Mouse (Mus musculus) forebrain, embryonic 16.5 days (tissue): ENCODE measurements around the gene Mical2. TPM values are rescaled to one million over a fixed set of nuclear protein-coding genes. Genes with fewer than 3 reads are reported as not detected.
A peak's percentile ranks its signal among the peaks of the same experiment; 100 is the strongest.

Experiments
- ATAC-seq: fragments of 200-750 bp; cut with Nextera tagmentation; 2 replicates; pipeline ENCODE4 v1.8.0; 2017; ENCODE audit warnings: mild to moderate bottlenecking, moderate library complexity
- H3K27ac ChIP-seq: fragments of 300-500 bp; sonication (generic); 2 replicates; pipeline ENCODE4 v1.5.1; 2014; ENCODE audit warnings: low read length, control low read depth
- H3K27me3 ChIP-seq: fragments of 300-500 bp; sonication (generic); replicated peaks from 2 replicates; pipeline ENCODE4 v1.6.1; 2014; ENCODE audit warnings: low read length; ENCODE audit not compliant: control insufficient read depth, insufficient read depth
- H3K36me3 ChIP-seq: fragments of 300-500 bp; sonication (generic); 2 replicates; pipeline ENCODE4 v1.6.1; 2014; ENCODE audit not compliant: control insufficient read depth, insufficient read depth
- H3K4me1 ChIP-seq: fragments of 300-500 bp; sonication (generic); replicated peaks from 2 replicates; pipeline ENCODE4 v1.6.1; 2014; ENCODE audit warnings: low read length; ENCODE audit not compliant: control insufficient read depth, insufficient read depth
- H3K4me2 ChIP-seq: fragments of 300-500 bp; sonication (generic); 2 replicates; pipeline ENCODE4 v1.6.1; 2014; ENCODE audit warnings: mild to moderate bottlenecking, low read length, control low read depth
- H3K4me3 ChIP-seq: fragments of 300-500 bp; sonication (generic); replicated peaks from 2 replicates; pipeline ENCODE4 v1.5.1; 2014; ENCODE audit warnings: mild to moderate bottlenecking, low read length, control low read depth
- H3K9ac ChIP-seq: fragments of 300-500 bp; sonication (generic); replicated peaks from 2 replicates; pipeline ENCODE4 v1.6.1; 2014; ENCODE audit warnings: low read depth, low read length, control low read depth
- H3K9me3 ChIP-seq: fragments of 300-500 bp; sonication (generic); 2 replicates; pipeline ENCODE4 v1.6.1; 2016; ENCODE audit warnings: low read length; ENCODE audit not compliant: control insufficient read depth
- WGBS: fragments of 180-500 bp; shearing (Covaris S2); extraction: QIAGEN DNeasy Blood & Tissue Kit; methylation state at CpG from one replicate; pipeline ENCODE4 v1.1.7; 2014; 5-methylcytosine and 5-hydroxymethylcytosine counted together
- polyA plus RNA-seq: library from polyadenylated mRNA; unstranded; fragments of >200 nt; fragmentation: Nextera tagmentation; extraction: Ambion mirVana; gene quantifications from 2 replicates; pipeline ENCODE4 v1.2.1, GENCODE M21; 2015

Gene Mical2
- polyA plus RNA-seq, 1 experiment from 2014 or later = 11.1 TPM

DNA sequence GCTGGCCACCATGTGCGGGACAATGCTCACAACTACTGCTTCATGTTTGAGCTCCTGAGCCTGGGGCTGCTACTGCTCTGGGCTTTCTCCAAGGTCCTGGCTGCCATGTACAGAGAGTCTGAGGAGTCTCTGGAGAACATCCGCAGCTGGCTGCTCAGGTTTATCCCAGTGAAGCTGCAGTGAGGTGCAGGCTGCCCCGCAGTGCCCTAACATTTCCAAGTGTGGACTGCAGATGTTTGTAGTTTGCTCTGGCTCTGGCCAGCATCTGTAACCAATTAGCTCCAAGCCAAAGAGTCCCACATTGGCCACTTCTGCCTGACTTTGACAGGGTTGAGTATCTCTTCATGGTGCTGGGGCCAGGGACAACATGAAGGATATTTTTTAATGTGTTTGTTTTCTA, 125.9 kb downstream of the Mical2 start:
- no peaks in the 10 kb centered on the region for H3K36me3 ChIP-seq
- H3K27me3 ChIP-seq = no peaks in the 10 kb centered on the region
- no peak overlapping the region for H3K4me3 ChIP-seq
- H3K4me1 ChIP-seq = peaks cover 15% of the 10 kb centered on the region
- no peak overlapping the region for H3K9ac ChIP-seq
- H3K4me2 ChIP-seq = no peak overlapping the region
- H3K27ac ChIP-seq = no peak overlapping the region
- ATAC-seq = no peak
- WGBS = 91% methylated on average over 3 of the region's 3 CpGs
- H3K9me3 ChIP-seq = no peaks in the 10 kb centered on the region

DNA sequence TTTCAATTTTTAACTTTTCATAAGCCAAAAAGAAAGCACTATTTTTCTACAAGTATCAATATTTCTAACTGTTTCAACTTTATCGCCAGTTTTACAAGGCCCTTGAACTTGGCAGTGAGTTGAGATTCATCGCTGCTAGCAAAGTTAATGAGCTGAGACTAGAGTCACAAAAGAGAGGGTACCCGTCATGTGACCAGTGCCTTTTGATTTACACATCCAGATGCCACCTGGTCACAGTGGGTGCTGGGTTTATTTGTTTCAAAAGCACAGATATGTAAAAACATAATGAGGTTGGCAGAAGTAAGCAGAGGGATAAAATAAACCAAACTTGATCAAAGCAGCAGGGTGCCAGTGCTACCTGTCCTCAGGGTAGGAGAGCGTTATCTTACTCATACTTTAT, 126.3 kb downstream of the Mical2 start:
- no peak for ATAC-seq
- Histone ChIP-seq H3K4me2 (no peak overlapping the region), H3K9ac (no peak overlapping the region), H3K27me3 (no peaks in the 10 kb centered on the region), H3K9me3 (no peaks in the 10 kb centered on the region), H3K4me3 (no peak overlapping the region), H3K4me1 (peaks cover 15% of the 10 kb centered on the region), H3K27ac (no peak overlapping the region), H3K36me3 (no peaks in the 10 kb centered on the region)
- WGBS = 50% methylated on average over 4 of the region's 4 CpGs

- Histone ChIP-seq H3K9me3 (no peaks in the 10 kb centered on the region), H3K36me3 (no peaks in the 10 kb centered on the region), H3K27me3 (no peaks in the 10 kb centered on the region), H3K4me1 (peaks cover 15% of the 10 kb centered on the region), H3K9ac (no peak overlapping the region), H3K27ac (no peak overlapping the region), H3K4me2 (no peak overlapping the region), H3K4me3 (no peak overlapping the region)
- ATAC-seq = no peak
- 86% methylated on average over 4 of the region's 4 CpGs for WGBS
Measured at GRCm38 (mm10) chr7:112353011-112353410, 127.4 kb downstream of the Mical2 start.

GRCm38 (mm10) chr7:112353939-112354338, 128.3 kb downstream of the Mical2 start:
- Histone ChIP-seq H3K27ac (no peak overlapping the region), H3K9ac (no peak overlapping the region), H3K4me2 (no peak overlapping the region), H3K4me3 (no peak overlapping the region), H3K36me3 (no peaks in the 10 kb centered on the region), H3K27me3 (no peaks in the 10 kb centered on the region), H3K4me1 (peaks cover 15% of the 10 kb centered on the region), H3K9me3 (no peaks in the 10 kb centered on the region)
- 0 out of 2 replicates have a peak, but pooled peaks have one; percentile 22 for ATAC-seq
- WGBS = 32% methylated on average over 11 of the region's 11 CpGs

- Histone ChIP-seq H3K4me2 (no peak overlapping the region), H3K4me1 (peaks cover 15% of the 10 kb centered on the region), H3K4me3 (no peak overlapping the region), H3K36me3 (no peaks in the 10 kb centered on the region), H3K9me3 (no peaks in the 10 kb centered on the region), H3K9ac (no peak overlapping the region), H3K27ac (peak overlapping the region; percentile 10; the same call in 1 of the 2 replicates), H3K27me3 (no peaks in the 10 kb centered on the region)
- ATAC-seq = peak; percentile 89
- WGBS = 5% methylated on average over 7 of the region's 7 CpGs
Measured at GRCm38 (mm10) chr7:112354503-112354951, 128.9 kb downstream of the Mical2 start.

- 94% methylated on average over 3 of the region's 3 CpGs for WGBS
- no peak overlapping the region for H3K4me3 ChIP-seq
- no peak for ATAC-seq
- H3K36me3 ChIP-seq = no peaks in the 10 kb centered on the region
- H3K27me3 ChIP-seq = no peaks in the 10 kb centered on the region
- no peak overlapping the region for H3K27ac ChIP-seq
- H3K9ac ChIP-seq = no peak overlapping the region
- no peaks in the 10 kb centered on the region for H3K9me3 ChIP-seq
- no peak overlapping the region for H3K4me2 ChIP-seq
- peaks cover 6% of the 10 kb centered on the region for H3K4me1 ChIP-seq
Measured at GRCm38 (mm10) chr7:112359594-112359993, 133.9 kb downstream of the Mical2 start.

DNA sequence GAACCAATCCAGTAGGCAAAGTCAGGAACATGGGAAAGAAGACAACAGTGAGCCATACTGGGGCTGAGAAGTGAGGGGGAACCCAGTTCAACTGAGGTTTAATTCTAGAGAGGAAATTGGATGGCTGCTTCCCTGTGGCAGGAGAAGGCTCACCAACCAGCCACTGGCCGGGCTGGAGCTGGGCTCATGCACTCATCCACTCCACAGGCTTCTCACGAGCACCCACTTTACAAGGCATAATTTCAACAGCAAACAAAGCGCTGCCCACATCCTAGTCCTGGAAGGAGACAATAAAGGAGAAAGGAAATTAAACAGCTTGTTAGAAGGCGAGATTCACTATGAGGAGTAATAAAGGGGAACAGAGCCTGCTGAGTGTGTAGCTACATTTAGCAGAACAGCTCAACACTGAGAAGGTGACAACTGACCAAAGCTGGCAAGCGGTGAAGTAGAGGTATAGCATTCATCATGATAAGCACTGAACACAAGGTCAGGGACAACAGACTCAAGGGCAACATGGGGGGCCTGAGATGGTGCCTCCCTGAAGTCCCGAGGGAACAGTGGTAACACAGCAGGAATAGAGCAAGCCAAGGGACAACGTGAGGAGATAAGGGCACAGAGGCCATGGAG, 137.0 kb downstream of the Mical2 start:
- no peak overlapping the region for H3K4me2 ChIP-seq
- H3K27me3 ChIP-seq = no peaks in the 10 kb centered on the region
- 76% methylated on average over 7 of the region's 7 CpGs for WGBS
- H3K4me1 ChIP-seq = no peaks in the 10 kb centered on the region
- H3K27ac ChIP-seq = no peak overlapping the region
- no peak overlapping the region for H3K9ac ChIP-seq
- H3K9me3 ChIP-seq = no peaks in the 10 kb centered on the region
- no peak overlapping the region for H3K4me3 ChIP-seq
- no peak for ATAC-seq
- H3K36me3 ChIP-seq = no peaks in the 10 kb centered on the region

DNA sequence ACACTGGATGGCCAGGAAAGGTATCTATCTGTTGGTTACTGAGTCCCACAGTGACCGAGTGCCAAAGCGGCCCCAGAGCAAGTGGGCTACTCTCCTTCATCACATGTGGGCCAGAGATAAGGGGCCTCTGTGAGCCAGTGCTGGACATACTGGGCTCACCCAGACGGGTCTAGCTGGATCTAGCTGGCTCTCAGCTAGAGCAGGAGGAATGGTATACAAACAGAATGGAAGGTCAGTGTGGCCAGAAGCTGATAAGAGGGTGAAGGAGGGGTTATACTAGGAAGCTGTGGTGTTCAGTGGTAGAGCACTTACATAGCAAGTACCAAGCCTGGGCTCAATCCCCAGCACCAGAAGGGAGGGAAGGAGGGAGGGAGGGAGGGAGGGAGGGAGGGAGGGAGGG, 140.2 kb downstream of the Mical2 start:
- H3K27me3 ChIP-seq = no peaks in the 10 kb centered on the region
- ATAC-seq = no peak
- WGBS = 93% methylated on average over 3 of the region's 3 CpGs

DNA sequence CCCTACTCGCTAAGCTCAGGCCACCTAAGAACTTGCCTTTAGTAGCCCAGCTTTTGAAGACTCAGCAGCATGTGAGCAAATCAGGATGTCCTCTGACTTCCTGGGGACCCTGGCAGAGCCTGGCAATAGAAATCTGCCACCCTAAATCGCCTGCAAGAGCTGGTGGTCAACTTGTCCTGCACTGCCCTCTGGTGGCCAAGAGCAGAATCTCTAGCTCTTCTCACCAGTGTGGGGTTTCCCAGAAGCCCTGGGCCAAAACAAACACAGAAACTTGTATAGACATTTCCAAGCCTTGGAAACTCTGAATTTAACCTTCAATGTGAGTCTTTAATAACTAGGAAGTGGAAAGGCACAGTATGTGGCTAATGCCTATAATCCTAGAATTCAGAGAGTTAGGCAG, 143.4 kb downstream of the Mical2 start:
- no peak overlapping the region for H3K4me2 ChIP-seq
- no peak overlapping the region for H3K9ac ChIP-seq
- H3K27ac ChIP-seq = no peak overlapping the region
- H3K4me3 ChIP-seq = no peak overlapping the region
- no peaks in the 10 kb centered on the region for H3K36me3 ChIP-seq
- no peaks in the 10 kb centered on the region for H3K9me3 ChIP-seq
- WGBS = 26% methylated on average over 2 of the region's 2 CpGs
- ATAC-seq = peak; percentile 86
- H3K4me1 ChIP-seq = no peaks in the 10 kb centered on the region
- H3K27me3 ChIP-seq = 0 out of 2 replicates have a peak, but pooled peaks cover 4% of the 10 kb centered on the region

More for the DNA sequence above, 140.2 kb downstream of the Mical2 start:
- no peaks in the 10 kb centered on the region for H3K4me1 ChIP-seq
- no peak overlapping the region for H3K4me3 ChIP-seq
- H3K4me2 ChIP-seq = no peak overlapping the region
- no peaks in the 10 kb centered on the region for H3K9me3 ChIP-seq
- no peaks in the 10 kb centered on the region for H3K36me3 ChIP-seq
- no peak overlapping the region for H3K9ac ChIP-seq
- H3K27ac ChIP-seq = no peak overlapping the region

DNA sequence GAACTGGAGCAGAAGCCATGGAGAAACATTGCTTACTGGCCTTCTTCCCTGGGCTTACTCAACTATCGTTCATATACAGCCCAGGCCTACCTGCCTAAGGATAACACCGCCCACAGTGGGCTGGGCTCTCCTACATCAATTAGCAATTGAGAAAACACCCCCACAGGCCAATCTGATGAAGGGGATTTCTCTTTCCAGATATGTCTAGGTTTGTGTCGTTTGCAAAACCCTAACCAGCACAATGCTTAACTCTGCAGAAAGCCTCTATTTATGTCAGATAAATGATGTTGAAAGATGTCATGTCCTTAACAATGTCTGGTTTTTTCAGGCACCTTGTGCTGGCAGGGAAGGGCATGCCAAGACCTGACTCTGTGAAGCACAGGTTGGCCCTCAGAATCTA, 144.3 kb downstream of the Mical2 start:
- Histone ChIP-seq H3K4me1 (no peaks in the 10 kb centered on the region), H3K4me3 (no peak overlapping the region), H3K36me3 (no peaks in the 10 kb centered on the region), H3K27me3 (0 out of 2 replicates have a peak, but pooled peaks cover 4% of the 10 kb centered on the region), H3K4me2 (no peak overlapping the region), H3K27ac (no peak overlapping the region), H3K9ac (no peak overlapping the region), H3K9me3 (no peaks in the 10 kb centered on the region)
- no peak for ATAC-seq
- 87% methylated on average over 3 of the region's 3 CpGs for WGBS
